ENCODE assay signal across 13 mouse cellular contexts in genomic region chr11:76735753-76736324, GRCm38 (mm10). TPM values are rescaled to one million over a fixed set of nuclear protein-coding genes. Genes with fewer than 3 reads are reported as not detected.
DNase-seq lines count a peak whose midpoint lies in the region; ATAC-seq lines count a peak whose summit lies in the region.
"Had no signal": no experiment of that assay in that cellular context is flagged by ENCODE, and none has a peak within 500 bp of the region (broad histone marks: within the 10 kb centered on the region; RNA-seq: fewer than 3 reads in every experiment).

No protein-coding gene starts in this region.

- 79% methylated on average over 4 of the region's 4 CpGs for WGBS in hindbrain, embryonic 13.5 days
- 72% methylated on average over 4 of the region's 4 CpGs for WGBS in hindbrain, embryonic 16.5 days
- 84% methylated on average over 4 of the region's 4 CpGs for WGBS in forebrain, embryonic 12.5 days

- no peaks in the 10 kb centered on the region for H3K9me3 ChIP-seq in hindbrain, embryonic 13.5 days
- H3K9me3 ChIP-seq in hindbrain, embryonic 16.5 days (ENCODE audit: control insufficient read depth, low read length): no peaks in the 10 kb centered on the region
- no peaks in the 10 kb centered on the region for H3K9me3 ChIP-seq in forebrain, embryonic 12.5 days
- H3K9me3 ChIP-seq: G1E; liver, embryonic 15.5 days had no signal

- H3K36me3 ChIP-seq in hindbrain, embryonic 13.5 days: peaks cover 50% of the 10 kb centered on the region
- peaks cover 11% of the 10 kb centered on the region; the same call in 1 of the 2 replicates for H3K36me3 ChIP-seq in hindbrain, embryonic 16.5 days (ENCODE audit: control insufficient read depth, insufficient read depth, low read length)
- peaks cover 47% of the 10 kb centered on the region for H3K36me3 ChIP-seq in forebrain, embryonic 12.5 days (replicated peaks)

- H3K4me3 ChIP-seq in hindbrain, embryonic 13.5 days: no peak overlapping the region
- no peak overlapping the region for H3K4me3 ChIP-seq in hindbrain, embryonic 16.5 days (ENCODE audit: low read length)
- no peak overlapping the region for H3K4me3 ChIP-seq in forebrain, embryonic 12.5 days (replicated peaks)
- H3K4me3 ChIP-seq: liver, embryonic 15.5 days had no signal

- H3K27me3 ChIP-seq in hindbrain, embryonic 13.5 days: no peaks in the 10 kb centered on the region
- H3K27me3 ChIP-seq in hindbrain, embryonic 16.5 days (replicated peaks; ENCODE audit: control insufficient read depth, insufficient read depth, low read length): no peaks in the 10 kb centered on the region
- H3K27me3 ChIP-seq in forebrain, embryonic 12.5 days: no peaks in the 10 kb centered on the region
- H3K27me3 ChIP-seq: liver, embryonic 15.5 days had no signal

- H3K4me2 ChIP-seq in hindbrain, embryonic 13.5 days: no peak overlapping the region
- no peak overlapping the region for H3K4me2 ChIP-seq in hindbrain, embryonic 16.5 days (ENCODE audit: low read length)
- H3K4me2 ChIP-seq in forebrain, embryonic 12.5 days: no peak overlapping the region
- H3K4me2 ChIP-seq: hindbrain, embryonic 14.5 days; liver, embryonic 15.5 days; midbrain, embryonic 11.5 days had no signal

- H3K4me1 ChIP-seq in hindbrain, embryonic 13.5 days (replicated peaks): peaks cover 11% of the 10 kb centered on the region
- no peaks in the 10 kb centered on the region for H3K4me1 ChIP-seq in hindbrain, embryonic 16.5 days (ENCODE audit: control insufficient read depth, insufficient read depth, low read depth, low read length)
- H3K4me1 ChIP-seq in forebrain, embryonic 12.5 days: peaks cover 4% of the 10 kb centered on the region; the same call in 1 of the 2 replicates
- H3K4me1 ChIP-seq: liver, embryonic 15.5 days had no signal

- peak; percentile 12 for DNase-seq in A20 (ENCODE audit: low read depth, low spot score)
- DNase-seq in CD4-positive, CD25-positive, alpha-beta regulatory T cell, adult 2 months (ENCODE audit: low read depth, low spot score): peak; percentile 47
- peak; percentile 86 for DNase-seq in induced T-regulatory cell, adult 2 months (ENCODE audit: low read depth)
- no peak for DNase-seq in cerebellum, adult 9-11 months
- DNase-seq: cerebellum, adult 9-10 months had no signal

- ATAC-seq in hindbrain, embryonic 13.5 days (ENCODE audit: low FRiP score): no peak
- no peak for ATAC-seq in hindbrain, embryonic 16.5 days
- no peak for ATAC-seq in forebrain, embryonic 12.5 days (ENCODE audit: low FRiP score)

- peak overlapping the region; percentile 40 for H3K27ac ChIP-seq in hindbrain, embryonic 13.5 days
- H3K27ac ChIP-seq in hindbrain, embryonic 16.5 days (ENCODE audit: low read depth, low read length): no peak overlapping the region
- H3K27ac ChIP-seq in forebrain, embryonic 12.5 days: no peak overlapping the region
- H3K27ac ChIP-seq: hindbrain, embryonic 14.5 days; liver, embryonic 15.5 days had no signal

- no peak overlapping the region for H3K9ac ChIP-seq in hindbrain, embryonic 13.5 days
- H3K9ac ChIP-seq in hindbrain, embryonic 16.5 days (ENCODE audit: low read depth, low read length): no peak overlapping the region
- no peak overlapping the region for H3K9ac ChIP-seq in forebrain, embryonic 12.5 days
- H3K9ac ChIP-seq: hindbrain, embryonic 14.5 days; liver, embryonic 15.5 days had no signal

RNA-seq across cellular contexts. Expression of gene Gosr1, which starts 27.5 kb away (rescaled TPM):
- polyA plus RNA-seq in hindbrain, embryonic 13.5 days (2015; fragmentation: Nextera tagmentation; extraction: Ambion mirVana): 23.0 and 23.6 TPM in 2 replicates
- polyA plus RNA-seq in hindbrain, embryonic 16.5 days (2015; fragmentation: Nextera tagmentation; extraction: Ambion mirVana): 25.5 and 25.9 TPM in 2 replicates
- 29.7 and 31.9 TPM in 2 replicates for polyA plus RNA-seq in forebrain, embryonic 12.5 days (2016; fragmentation: Nextera tagmentation; extraction: Ambion mirVana)

RNA-seq across cellular contexts. Expression of gene Trarg1, which starts 56.2 kb away (rescaled TPM):
- 0.32 and 0.47 TPM in 2 replicates for polyA plus RNA-seq in hindbrain, embryonic 13.5 days (2015; fragmentation: Nextera tagmentation; extraction: Ambion mirVana)
- 1.6 and 1.9 TPM in 2 replicates for polyA plus RNA-seq in hindbrain, embryonic 16.5 days (2015; fragmentation: Nextera tagmentation; extraction: Ambion mirVana)
- polyA plus RNA-seq in forebrain, embryonic 12.5 days (2016; fragmentation: Nextera tagmentation; extraction: Ambion mirVana): not detected in 2 replicates
- polyA plus RNA-seq: embryonic facial prominence, embryonic 11.5 days; G1E; liver, embryonic 15.5 days had no signal
